Mouse (Mus musculus): ENCODE measurements around the gene Ncoa7. TPM values are rescaled to one million over a fixed set of nuclear protein-coding genes. Genes with fewer than 3 reads are reported as not detected.

Gene Ncoa7
- polyA plus RNA-seq, 1 experiment from 2014 or later: 8.3 TPM

DNA sequence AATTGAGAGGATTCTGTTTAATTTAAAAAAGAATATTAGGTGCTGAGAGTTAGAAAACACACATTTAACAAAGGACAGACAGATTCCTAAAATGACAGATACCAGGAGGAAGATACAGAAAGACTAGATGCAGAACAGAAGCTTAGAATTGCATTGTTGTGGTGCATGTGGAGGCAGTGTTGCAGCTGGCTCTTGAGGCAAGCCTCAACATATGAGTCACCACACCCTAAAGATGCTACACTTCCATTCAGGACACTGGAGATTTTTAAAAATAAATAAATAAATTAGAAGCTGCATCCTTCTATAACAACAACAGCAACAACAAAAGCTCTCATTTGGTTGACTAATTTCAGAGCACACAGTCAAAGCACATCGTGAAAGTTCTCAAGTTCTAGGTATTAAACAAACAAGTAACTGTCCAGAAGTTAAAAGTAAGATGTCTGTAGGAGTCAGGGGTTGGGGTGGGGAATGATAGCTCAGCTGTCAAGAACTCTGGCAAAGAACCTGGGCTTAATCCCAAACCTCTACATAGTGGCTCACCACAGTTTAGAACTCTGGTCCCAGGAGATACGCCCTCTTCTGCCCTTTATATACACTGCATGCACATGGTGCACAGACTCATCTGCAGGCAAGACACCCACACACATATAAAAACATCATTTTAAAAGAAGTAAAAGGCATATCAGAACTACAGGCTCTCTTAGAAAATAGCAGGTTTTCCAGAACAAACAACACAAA is 3.2 kb downstream of the Ncoa7 start:
- no peak for ATAC-seq (ENCODE audit: insufficient number of reproducible peaks, insufficient read depth, low FRiP score, low read depth)
- H3K4me2 ChIP-seq (ENCODE audit: low read length): no peak overlapping the region
- 0 out of 2 replicates have a peak, but pooled peaks cover 4% of the 10 kb centered on the region for H3K9me3 ChIP-seq (ENCODE audit: control insufficient read depth, low read length)
- H3K9ac ChIP-seq (ENCODE audit: low read length): no peak overlapping the region
- no peak overlapping the region for H3K27ac ChIP-seq (replicated peaks in 1 of 2; ENCODE audit: control insufficient read depth in 1 of 2, insufficient read depth in 1 of 2, low read depth in 2 of 2, low read length in 2 of 2)
- H3K4me1 ChIP-seq (ENCODE audit: control insufficient read depth in 2 of 2, insufficient read depth in 2 of 2, low read length in 2 of 2): peaks cover 3 to 9% of the 10 kb centered on the region in 2 experiments; a peak in 2 of 4 replicates
- no peak overlapping the region for H3K4me3 ChIP-seq (ENCODE audit: control insufficient read depth in 1 of 2, insufficient read depth in 1 of 2, low read depth in 1 of 2, low read length in 2 of 2)
- H3K27me3 ChIP-seq (ENCODE audit: control insufficient read depth, insufficient read depth, low read length): no peaks in the 10 kb centered on the region
- WGBS: 86% methylated on average over 2 of the region's 2 CpGs
- H3K36me3 ChIP-seq (ENCODE audit: control insufficient read depth, insufficient read depth, low read length): no peaks in the 10 kb centered on the region

DNA sequence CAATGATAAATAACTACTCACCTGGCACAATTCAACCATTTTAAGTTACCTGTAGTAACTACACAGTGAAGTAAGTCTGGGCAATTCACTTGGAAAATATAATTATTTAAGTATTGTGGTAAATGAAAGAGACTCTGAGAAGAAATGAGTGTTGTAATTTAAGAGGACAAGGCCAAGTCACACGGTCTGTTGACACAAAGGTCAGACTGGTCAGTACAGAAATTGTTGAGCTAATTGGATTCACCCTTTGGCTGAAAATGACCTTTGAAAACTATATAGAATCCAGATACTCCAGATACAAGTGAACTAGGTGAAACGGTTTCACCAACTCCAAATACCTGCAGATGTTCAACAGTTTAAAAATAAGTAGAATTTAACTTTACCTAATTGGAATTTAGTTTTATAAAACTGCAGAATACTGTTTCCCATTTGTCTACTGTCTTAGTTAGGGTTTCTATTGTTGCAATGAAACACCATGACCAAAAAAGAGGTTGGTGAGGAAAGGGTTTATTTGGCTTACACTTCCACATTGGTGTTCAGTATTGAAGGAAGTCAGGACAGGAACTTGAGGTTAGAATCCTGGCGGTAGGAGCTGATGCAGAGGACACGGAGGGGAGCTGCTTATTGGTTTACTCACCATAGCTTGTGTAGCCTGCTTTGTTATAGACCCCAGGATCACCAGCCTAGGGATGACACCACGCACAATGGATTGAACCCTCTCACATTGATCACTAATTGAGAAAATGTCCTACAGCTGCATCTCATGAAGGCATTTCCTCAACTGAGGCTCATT is 6.5 kb downstream of the Ncoa7 start:
- Histone ChIP-seq H3K4me3 (ENCODE audit: control insufficient read depth in 1 of 2, insufficient read depth in 1 of 2, low read depth in 1 of 2, low read length in 2 of 2) (no peak overlapping the region), H3K9me3 (ENCODE audit: control insufficient read depth, low read length) (0 out of 2 replicates have a peak, but pooled peaks cover 4% of the 10 kb centered on the region), H3K9ac (ENCODE audit: low read length) (no peak overlapping the region), H3K4me1 (ENCODE audit: control insufficient read depth in 2 of 2, insufficient read depth in 2 of 2, low read length in 2 of 2) (0 out of 4 replicates have a peak, but pooled peaks cover 0 to 3% of the 10 kb centered on the region in 2 experiments), H3K27ac (replicated peaks in 1 of 2; ENCODE audit: control insufficient read depth in 1 of 2, insufficient read depth in 1 of 2, low read depth in 2 of 2, low read length in 2 of 2) (no peak overlapping the region), H3K36me3 (ENCODE audit: control insufficient read depth, insufficient read depth, low read length) (no peaks in the 10 kb centered on the region), H3K27me3 (ENCODE audit: control insufficient read depth, insufficient read depth, low read length) (no peaks in the 10 kb centered on the region), H3K4me2 (ENCODE audit: low read length) (no peak overlapping the region)
- no peak for ATAC-seq (ENCODE audit: insufficient number of reproducible peaks, insufficient read depth, low FRiP score, low read depth)
- WGBS: 81% methylated on average over 5 of the region's 5 CpGs

DNA sequence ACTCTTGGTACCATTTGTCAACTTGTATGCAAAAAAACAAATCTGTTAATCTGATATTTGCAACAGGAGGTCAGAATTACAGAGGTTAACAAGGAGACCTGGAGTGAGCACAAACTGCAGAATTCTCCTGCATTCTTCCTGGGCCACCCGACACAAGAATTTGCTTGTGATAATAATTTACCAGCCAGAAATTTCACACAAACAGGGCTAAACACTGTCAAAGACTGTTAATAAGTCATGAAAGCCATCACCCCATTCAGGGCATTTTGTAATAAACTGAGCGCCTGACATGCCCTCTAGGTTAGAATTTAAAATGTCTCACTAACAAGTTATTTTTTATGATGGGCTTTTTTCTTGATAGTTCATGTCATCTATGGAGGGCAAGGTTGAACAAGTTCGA is 12.1 kb downstream of the Ncoa7 start:
- Histone ChIP-seq H3K27ac (replicated peaks in 1 of 2; ENCODE audit: control insufficient read depth in 1 of 2, insufficient read depth in 1 of 2, low read depth in 2 of 2, low read length in 2 of 2) (no peak overlapping the region), H3K4me2 (ENCODE audit: low read length) (no peak overlapping the region), H3K9me3 (ENCODE audit: control insufficient read depth, low read length) (0 out of 2 replicates have a peak, but pooled peaks cover 4% of the 10 kb centered on the region), H3K4me1 (ENCODE audit: control insufficient read depth in 2 of 2, insufficient read depth in 2 of 2, low read length in 2 of 2) (no peaks in the 10 kb centered on the region), H3K4me3 (ENCODE audit: control insufficient read depth in 1 of 2, insufficient read depth in 1 of 2, low read depth in 1 of 2, low read length in 2 of 2) (no peak overlapping the region), H3K9ac (ENCODE audit: low read length) (no peak overlapping the region), H3K36me3 (ENCODE audit: control insufficient read depth, insufficient read depth, low read length) (no peaks in the 10 kb centered on the region), H3K27me3 (ENCODE audit: control insufficient read depth, insufficient read depth, low read length) (no peaks in the 10 kb centered on the region)
- WGBS: 81% methylated on average over 3 of the region's 3 CpGs
- no peak for ATAC-seq (ENCODE audit: insufficient number of reproducible peaks, insufficient read depth, low FRiP score, low read depth)

DNA sequence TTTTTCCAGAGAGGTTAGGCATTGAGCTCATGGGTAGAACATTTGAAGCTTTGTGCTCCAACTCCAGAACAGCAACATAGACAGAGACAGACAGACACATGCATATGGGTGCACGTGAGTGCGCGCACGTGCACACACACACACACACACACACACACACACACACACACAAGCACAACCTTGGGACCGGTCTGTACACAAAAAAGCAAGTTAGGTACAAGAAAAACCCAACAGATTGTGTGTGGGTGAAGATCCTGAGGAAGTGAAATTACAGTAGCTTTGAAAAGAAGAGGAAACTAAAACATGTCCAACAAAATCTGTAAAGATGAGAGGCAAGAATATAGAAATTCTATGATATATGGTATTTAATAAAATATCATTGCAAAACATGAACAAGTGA is 13.6 kb downstream of the Ncoa7 start:
- H3K4me1 ChIP-seq (ENCODE audit: control insufficient read depth in 2 of 2, insufficient read depth in 2 of 2, low read length in 2 of 2): no peaks in the 10 kb centered on the region
- H3K36me3 ChIP-seq (ENCODE audit: control insufficient read depth, insufficient read depth, low read length): no peaks in the 10 kb centered on the region
- no peak for ATAC-seq (ENCODE audit: insufficient number of reproducible peaks, insufficient read depth, low FRiP score, low read depth)
- H3K27me3 ChIP-seq (ENCODE audit: control insufficient read depth, insufficient read depth, low read length): no peaks in the 10 kb centered on the region
- no peak overlapping the region for H3K4me3 ChIP-seq (ENCODE audit: control insufficient read depth in 1 of 2, insufficient read depth in 1 of 2, low read depth in 1 of 2, low read length in 2 of 2)
- H3K9me3 ChIP-seq (ENCODE audit: control insufficient read depth, low read length): no peaks in the 10 kb centered on the region
- H3K9ac ChIP-seq (ENCODE audit: low read length): no peak overlapping the region
- WGBS: 99% methylated on average over 5 of the region's 5 CpGs
- no peak overlapping the region for H3K27ac ChIP-seq (replicated peaks in 1 of 2; ENCODE audit: control insufficient read depth in 1 of 2, insufficient read depth in 1 of 2, low read depth in 2 of 2, low read length in 2 of 2)
- no peak overlapping the region for H3K4me2 ChIP-seq (ENCODE audit: low read length)

DNA sequence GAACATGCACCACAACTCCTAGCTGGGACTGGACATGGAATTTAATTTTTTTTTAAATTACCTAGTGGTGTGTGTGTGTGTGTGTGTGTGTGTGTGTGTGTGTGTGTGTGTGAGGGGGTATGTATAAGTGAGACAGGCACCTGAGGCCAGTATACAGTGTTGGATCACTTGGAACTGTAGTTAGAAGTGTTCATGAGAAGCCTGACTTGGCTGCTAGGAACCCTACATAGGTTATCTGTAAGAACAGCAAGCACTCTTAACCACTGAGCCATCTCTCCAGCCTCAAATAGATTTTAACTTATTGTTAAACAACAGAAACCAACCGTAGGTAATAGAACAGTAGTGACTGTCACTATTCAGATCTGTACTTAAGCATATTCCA is 14.8 kb downstream of the Ncoa7 start:
- Histone ChIP-seq H3K4me1 (ENCODE audit: control insufficient read depth in 2 of 2, insufficient read depth in 2 of 2, low read length in 2 of 2) (no peaks in the 10 kb centered on the region), H3K9ac (ENCODE audit: low read length) (no peak overlapping the region), H3K4me3 (ENCODE audit: control insufficient read depth in 1 of 2, insufficient read depth in 1 of 2, low read depth in 1 of 2, low read length in 2 of 2) (no peak overlapping the region), H3K27ac (replicated peaks in 1 of 2; ENCODE audit: control insufficient read depth in 1 of 2, insufficient read depth in 1 of 2, low read depth in 2 of 2, low read length in 2 of 2) (no peak overlapping the region), H3K9me3 (ENCODE audit: control insufficient read depth, low read length) (no peaks in the 10 kb centered on the region), H3K36me3 (ENCODE audit: control insufficient read depth, insufficient read depth, low read length) (no peaks in the 10 kb centered on the region), H3K27me3 (ENCODE audit: control insufficient read depth, insufficient read depth, low read length) (no peaks in the 10 kb centered on the region), H3K4me2 (ENCODE audit: low read length) (no peak overlapping the region)
- no peak for ATAC-seq (ENCODE audit: insufficient number of reproducible peaks, insufficient read depth, low FRiP score, low read depth)
- WGBS: 77% methylated on average over 1 of the region's 1 CpGs

DNA sequence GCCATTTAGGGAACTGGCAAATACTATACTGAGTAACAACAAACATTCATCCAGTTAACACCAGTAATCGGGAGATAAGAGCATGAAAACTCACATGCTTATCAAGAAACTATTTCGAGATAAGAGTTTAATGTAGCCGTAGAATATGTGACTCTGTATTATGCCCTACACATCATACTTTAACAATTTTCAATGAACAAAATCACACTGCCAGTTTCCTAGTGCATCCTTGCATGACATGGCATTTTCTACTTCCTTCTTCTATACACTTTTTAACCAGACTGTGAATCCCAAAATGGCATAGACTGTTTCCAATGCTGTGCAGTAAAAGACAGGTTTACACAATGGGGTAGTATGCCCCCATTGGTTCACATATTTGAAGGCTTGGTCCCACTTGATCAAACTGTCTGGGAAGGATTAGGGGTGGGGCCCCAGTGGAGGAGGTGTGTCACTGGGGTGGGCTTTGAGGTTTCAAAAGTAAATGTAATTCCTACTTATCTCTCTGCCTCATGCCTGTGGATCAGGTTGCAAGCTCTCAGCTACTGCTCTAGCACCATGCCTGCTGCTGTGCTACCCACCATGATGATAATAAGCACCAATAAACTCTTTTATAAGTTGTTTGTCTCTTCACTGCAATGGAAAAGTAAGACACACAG is 15.3 kb downstream of the Ncoa7 start:
- no peaks in the 10 kb centered on the region for H3K9me3 ChIP-seq (ENCODE audit: control insufficient read depth, low read length)
- H3K27me3 ChIP-seq (ENCODE audit: control insufficient read depth, insufficient read depth, low read length): no peaks in the 10 kb centered on the region
- H3K27ac ChIP-seq (replicated peaks in 1 of 2; ENCODE audit: control insufficient read depth in 1 of 2, insufficient read depth in 1 of 2, low read depth in 2 of 2, low read length in 2 of 2): no peak overlapping the region
- H3K36me3 ChIP-seq (ENCODE audit: control insufficient read depth, insufficient read depth, low read length): no peaks in the 10 kb centered on the region
- H3K9ac ChIP-seq (ENCODE audit: low read length): no peak overlapping the region
- H3K4me2 ChIP-seq (ENCODE audit: low read length): no peak overlapping the region
- H3K4me3 ChIP-seq (ENCODE audit: control insufficient read depth in 1 of 2, insufficient read depth in 1 of 2, low read depth in 1 of 2, low read length in 2 of 2): no peak overlapping the region
- no peaks in the 10 kb centered on the region for H3K4me1 ChIP-seq (ENCODE audit: control insufficient read depth in 2 of 2, insufficient read depth in 2 of 2, low read length in 2 of 2)
- 34% methylated on average over 3 of the region's 3 CpGs for WGBS
- ATAC-seq (ENCODE audit: insufficient number of reproducible peaks, insufficient read depth, low FRiP score, low read depth): no peak

DNA sequence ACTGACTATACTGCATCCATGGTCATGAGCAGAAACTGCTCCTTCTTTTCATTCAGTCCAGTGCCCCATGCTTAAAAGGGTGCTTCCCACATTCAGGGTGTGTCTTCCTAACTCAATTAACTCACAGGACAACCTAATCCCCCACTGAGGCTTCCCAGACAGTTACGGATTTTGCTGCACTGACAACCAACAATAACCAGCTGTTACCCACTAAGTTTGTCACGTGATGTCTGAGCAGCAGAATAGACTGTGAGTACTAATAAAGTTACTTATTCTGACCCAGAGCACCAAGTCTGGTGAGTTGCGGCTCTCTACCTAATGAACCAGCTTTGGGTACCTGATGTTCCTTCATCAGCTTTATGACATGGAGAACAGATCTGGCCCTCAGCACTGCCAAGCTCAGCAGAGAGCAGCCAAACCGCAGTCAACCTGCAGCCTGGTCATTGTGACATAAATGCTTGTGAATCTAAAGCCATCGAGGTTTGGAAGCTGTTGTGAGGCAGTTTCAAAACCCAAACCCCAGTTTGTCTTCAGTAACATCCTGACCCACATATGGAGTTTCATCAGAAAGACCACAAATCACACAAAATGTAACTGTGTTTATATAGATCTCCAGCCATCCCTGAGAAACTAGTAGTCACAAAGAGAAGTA is 16.9 kb downstream of the Ncoa7 start:
- Histone ChIP-seq H3K4me3 (ENCODE audit: control insufficient read depth in 1 of 2, insufficient read depth in 1 of 2, low read depth in 1 of 2, low read length in 2 of 2) (no peak overlapping the region), H3K9me3 (ENCODE audit: control insufficient read depth, low read length) (no peaks in the 10 kb centered on the region), H3K27me3 (ENCODE audit: control insufficient read depth, insufficient read depth, low read length) (no peaks in the 10 kb centered on the region), H3K4me1 (ENCODE audit: control insufficient read depth in 2 of 2, insufficient read depth in 2 of 2, low read length in 2 of 2) (no peaks in the 10 kb centered on the region), H3K9ac (ENCODE audit: low read length) (no peak overlapping the region), H3K4me2 (ENCODE audit: low read length) (no peak overlapping the region), H3K27ac (replicated peaks in 1 of 2; ENCODE audit: control insufficient read depth in 1 of 2, insufficient read depth in 1 of 2, low read depth in 2 of 2, low read length in 2 of 2) (no peak overlapping the region), H3K36me3 (ENCODE audit: control insufficient read depth, insufficient read depth, low read length) (no peaks in the 10 kb centered on the region)
- no peak for ATAC-seq (ENCODE audit: insufficient number of reproducible peaks, insufficient read depth, low FRiP score, low read depth)
- WGBS: 79% methylated on average over 5 of the region's 5 CpGs
